Mouse (Mus musculus): ENCODE measurements around the gene Pfpl. TPM values are rescaled to one million over a fixed set of nuclear protein-coding genes. Genes with fewer than 3 reads are reported as not detected.

Pfpl gene
- polyA plus RNA-seq, 1 experiment, result not detected

DNA sequence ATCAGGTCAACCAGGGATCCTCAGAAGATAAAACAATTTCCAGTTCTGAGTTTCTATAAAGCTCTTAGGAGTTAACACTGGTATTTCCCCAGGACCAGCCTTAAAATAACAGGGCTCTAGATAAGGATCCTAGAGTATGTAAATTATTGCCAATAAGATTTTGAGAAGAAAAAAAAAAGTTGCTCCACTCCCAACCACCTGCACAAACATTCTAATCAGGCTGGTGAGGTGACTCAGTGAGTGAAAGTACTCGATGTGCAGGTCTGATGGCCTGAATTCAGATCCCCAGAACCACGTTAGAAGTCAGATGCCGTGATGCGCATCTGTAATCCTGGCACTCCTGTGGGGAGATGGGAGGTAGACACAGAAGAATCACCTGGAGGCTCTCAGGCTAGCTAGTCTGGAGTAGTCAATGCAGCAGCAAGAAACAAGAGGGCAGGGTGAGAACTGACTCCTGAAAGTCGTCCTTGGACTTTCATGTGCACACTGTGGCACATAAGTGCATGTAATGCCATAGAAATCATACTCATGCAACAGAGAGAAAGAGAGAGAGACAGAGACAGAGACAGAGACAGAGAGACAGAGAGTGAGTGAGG lies 44.8 kb downstream of the Pfpl start:
- Histone ChIP-seq H3K4me3 (ENCODE audit: extremely low read depth, insufficient read depth, insufficient read length) (no peak overlapping the region), H3K36me3 (ENCODE audit: control insufficient read depth, insufficient read depth, low read length) (no peaks in the 10 kb centered on the region), H3K4me1 (ENCODE audit: control insufficient read depth, insufficient read depth, insufficient read length) (peaks cover 28% of the 10 kb centered on the region; the same call in 1 of the 2 replicates), H3K27me3 (ENCODE audit: control insufficient read depth, insufficient read depth, low read length) (no peaks in the 10 kb centered on the region), H3K27ac (ENCODE audit: insufficient read depth, low read length) (peak overlapping the region; percentile 14)
- TF ChIP-seq POLR2A (IDR thresholded peaks at IDR 0.05; ENCODE audit: low read depth, low read length), result no peak
- TF ChIP-seq CTCF (IDR thresholded peaks at IDR 0.05; ENCODE audit: extremely low read depth, insufficient read depth, insufficient read length, insufficient replicate concordance), result no peak
- WGBS, result 67% methylated on average over 5 of the region's 5 CpGs
- DNase-seq (ENCODE audit: low read depth in 1 of 2, low spot score in 2 of 2), result no peak

DNA sequence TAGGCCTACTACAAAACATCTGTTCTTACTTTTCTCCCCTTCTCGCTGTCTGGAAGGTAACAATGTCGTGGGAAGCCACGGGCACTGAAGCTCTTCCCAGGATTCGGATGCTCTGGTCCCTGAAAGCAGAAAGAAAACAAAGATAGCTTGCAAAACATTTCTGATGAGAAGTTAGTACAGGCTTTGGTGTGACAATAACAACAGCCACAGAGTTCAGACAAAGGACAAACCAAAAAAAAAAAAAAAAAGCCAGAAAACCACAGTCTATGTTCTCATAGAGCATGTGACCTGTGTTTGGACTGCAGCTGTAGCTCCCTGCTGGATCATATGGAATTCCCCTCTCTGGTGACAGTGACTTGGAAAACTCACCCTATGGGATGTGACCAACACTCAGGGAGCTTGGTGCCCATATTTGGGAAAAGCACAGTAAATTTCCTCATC lies 45.5 kb downstream of the Pfpl start:
- 46% methylated on average over 4 of the region's 4 CpGs for WGBS
- Histone ChIP-seq H3K27ac (ENCODE audit: insufficient read depth, low read length) (no peak overlapping the region; the same call in 1 of the 2 replicates), H3K27me3 (ENCODE audit: control insufficient read depth, insufficient read depth, low read length) (no peaks in the 10 kb centered on the region), H3K4me1 (ENCODE audit: control insufficient read depth, insufficient read depth, insufficient read length) (peaks cover 32% of the 10 kb centered on the region; the same call in 1 of the 2 replicates), H3K36me3 (ENCODE audit: control insufficient read depth, insufficient read depth, low read length) (no peaks in the 10 kb centered on the region), H3K4me3 (ENCODE audit: extremely low read depth, insufficient read depth, insufficient read length) (no peak overlapping the region)
- no peak for DNase-seq (ENCODE audit: low read depth in 1 of 2, low spot score in 2 of 2)
- TF ChIP-seq POLR2A (IDR thresholded peaks at IDR 0.05; ENCODE audit: low read depth, low read length), result no peak

- no peak for DNase-seq (ENCODE audit: low read depth in 1 of 2, low spot score in 2 of 2)
- no peak overlapping the region for H3K4me3 ChIP-seq (ENCODE audit: extremely low read depth, insufficient read depth, insufficient read length)
- H3K4me1 ChIP-seq (ENCODE audit: control insufficient read depth, insufficient read depth, insufficient read length), result peaks cover 32% of the 10 kb centered on the region; the same call in 1 of the 2 replicates
- no peaks in the 10 kb centered on the region for H3K36me3 ChIP-seq (ENCODE audit: control insufficient read depth, insufficient read depth, low read length)
- no peaks in the 10 kb centered on the region for H3K27me3 ChIP-seq (ENCODE audit: control insufficient read depth, insufficient read depth, low read length)
- 69% methylated on average over 4 of the region's 4 CpGs for WGBS
- TF ChIP-seq POLR2A (IDR thresholded peaks at IDR 0.05; ENCODE audit: low read depth, low read length) (no peak), CTCF (IDR thresholded peaks at IDR 0.05; ENCODE audit: extremely low read depth, insufficient read depth, insufficient read length, insufficient replicate concordance) (no peak)
- H3K27ac ChIP-seq (ENCODE audit: insufficient read depth, low read length), result peak overlapping the region; percentile 27
Measured at GRCm38 (mm10) chr19:12473951-12474350, 46.2 kb downstream of the Pfpl start.

DNA sequence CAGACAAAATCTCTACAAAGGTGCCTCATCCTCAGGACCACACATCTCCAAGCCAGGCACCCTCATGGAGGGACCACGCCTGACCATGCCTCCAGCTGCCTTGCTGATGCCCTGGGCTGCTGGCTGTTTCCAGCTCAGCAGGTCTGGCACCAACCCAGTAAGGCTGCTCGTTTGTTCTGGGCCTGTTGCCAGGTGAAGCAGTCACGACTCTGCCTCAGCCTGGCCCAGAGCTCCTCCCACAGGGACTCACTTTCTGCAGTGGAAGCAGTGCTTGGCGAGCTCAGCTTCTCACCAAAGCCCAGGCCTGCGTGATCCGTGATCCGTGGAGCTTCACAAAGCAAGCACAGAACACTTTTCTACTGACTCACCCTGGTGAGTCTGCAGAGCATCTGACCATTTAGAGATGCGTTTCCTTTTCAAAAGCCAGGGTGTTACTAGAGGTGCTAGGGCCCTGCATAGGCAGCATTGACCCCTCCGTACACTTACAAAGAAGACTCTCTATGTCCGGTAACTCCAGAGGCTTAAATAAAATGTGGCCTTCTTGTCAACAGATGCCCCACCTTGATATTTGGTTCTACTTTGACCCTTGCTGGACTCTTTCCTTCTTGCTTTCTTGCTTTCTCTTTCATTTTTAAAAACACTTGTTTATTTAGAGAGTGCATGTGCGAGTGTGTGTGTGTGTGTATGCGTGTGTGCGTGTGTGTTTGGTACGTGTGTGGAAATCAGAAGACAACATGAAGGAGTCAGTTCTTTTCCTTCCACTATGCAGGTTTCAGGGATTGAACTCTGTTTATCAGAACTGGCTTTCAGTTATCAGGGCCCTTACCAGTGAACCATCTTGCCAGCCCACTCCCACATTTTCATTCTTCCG lies 47.9 kb downstream of the Pfpl start:
- Histone ChIP-seq H3K27ac (ENCODE audit: insufficient read depth, low read length) (peak overlapping the region; percentile 57), H3K27me3 (ENCODE audit: control insufficient read depth, insufficient read depth, low read length) (no peaks in the 10 kb centered on the region), H3K4me3 (ENCODE audit: extremely low read depth, insufficient read depth, insufficient read length) (peak overlapping the region; percentile 5; the same call in 1 of the 2 replicates), H3K4me1 (ENCODE audit: control insufficient read depth, insufficient read depth, insufficient read length) (peaks cover 32% of the 10 kb centered on the region; the same call in 1 of the 2 replicates), H3K36me3 (ENCODE audit: control insufficient read depth, insufficient read depth, low read length) (no peaks in the 10 kb centered on the region)
- no peak for TF ChIP-seq CTCF (IDR thresholded peaks at IDR 0.05; ENCODE audit: extremely low read depth, insufficient read depth, insufficient read length, insufficient replicate concordance)
- TF ChIP-seq POLR2A (IDR thresholded peaks at IDR 0.05; ENCODE audit: low read depth, low read length), result no peak
- WGBS, result 34% methylated on average over 15 of the region's 15 CpGs
- peak in 1 of 2 experiments; percentile 60 for DNase-seq (ENCODE audit: low read depth in 1 of 2, low spot score in 2 of 2)

- no peak overlapping the region for H3K4me3 ChIP-seq (ENCODE audit: extremely low read depth, insufficient read depth, insufficient read length)
- H3K36me3 ChIP-seq (ENCODE audit: control insufficient read depth, insufficient read depth, low read length), result no peaks in the 10 kb centered on the region
- DNase-seq (ENCODE audit: low read depth in 1 of 2, low spot score in 2 of 2), result peak in 1 of 2 experiments; percentile 34
- H3K27me3 ChIP-seq (ENCODE audit: control insufficient read depth, insufficient read depth, low read length), result no peaks in the 10 kb centered on the region
- peak overlapping the region; percentile 67 for H3K27ac ChIP-seq (ENCODE audit: insufficient read depth, low read length)
- TF ChIP-seq CTCF (IDR thresholded peaks at IDR 0.05; ENCODE audit: extremely low read depth, insufficient read depth, insufficient read length, insufficient replicate concordance) (no peak), POLR2A (IDR thresholded peaks at IDR 0.05; ENCODE audit: low read depth, low read length) (no peak)
- 11% methylated on average over 5 of the region's 5 CpGs for WGBS
- peaks cover 30% of the 10 kb centered on the region; the same call in 1 of the 2 replicates for H3K4me1 ChIP-seq (ENCODE audit: control insufficient read depth, insufficient read depth, insufficient read length)
Measured at GRCm38 (mm10) chr19:12476721-12477270, 49.1 kb downstream of the Pfpl start.

- Histone ChIP-seq H3K27ac (ENCODE audit: insufficient read depth, low read length) (no peak overlapping the region), H3K4me1 (ENCODE audit: control insufficient read depth, insufficient read depth, insufficient read length) (peaks cover 24% of the 10 kb centered on the region; the same call in 1 of the 2 replicates), H3K4me3 (ENCODE audit: extremely low read depth, insufficient read depth, insufficient read length) (no peak overlapping the region), H3K36me3 (ENCODE audit: control insufficient read depth, insufficient read depth, low read length) (no peaks in the 10 kb centered on the region), H3K27me3 (ENCODE audit: control insufficient read depth, insufficient read depth, low read length) (no peaks in the 10 kb centered on the region)
- TF ChIP-seq POLR2A (IDR thresholded peaks at IDR 0.05; ENCODE audit: low read depth, low read length), result no peak
- no peak for TF ChIP-seq CTCF (IDR thresholded peaks at IDR 0.05; ENCODE audit: extremely low read depth, insufficient read depth, insufficient read length, insufficient replicate concordance)
- WGBS, result 49% methylated on average over 6 of the region's 6 CpGs
- DNase-seq (ENCODE audit: low read depth in 1 of 2, low spot score in 2 of 2), result no peak
Measured at GRCm38 (mm10) chr19:12478369-12478768, 50.7 kb downstream of the Pfpl start.

Other genes starting within 250 kb of the Pfpl start
- not detected in 2 replicates for gene Olfr1431, start 227.3 kb upstream of the Pfpl start, polyA plus RNA-seq (2012; rRNA removed)
- not detected in 2 replicates for gene Olfr1432, start 195.3 kb upstream of the Pfpl start, polyA plus RNA-seq (2012; rRNA removed)
- gene Olfr262, start 186.2 kb upstream of the Pfpl start, polyA plus RNA-seq (2012; rRNA removed), result not detected in 2 replicates
- not detected in 2 replicates for gene Olfr235, start 166.9 kb upstream of the Pfpl start, polyA plus RNA-seq (2012; rRNA removed)
- gene Olfr1434, start 148.1 kb upstream of the Pfpl start, polyA plus RNA-seq (2012; rRNA removed), result not detected in 2 replicates
- not detected in 2 replicates for gene Olfr1436, start 128.8 kb upstream of the Pfpl start, polyA plus RNA-seq (2012; rRNA removed)
- not detected in 2 replicates for gene Olfr1437, start 102.8 kb upstream of the Pfpl start, polyA plus RNA-seq (2012; rRNA removed)
- not detected in 2 replicates for gene Olfr1438-ps1, start 92.0 kb upstream of the Pfpl start, polyA plus RNA-seq (2012; rRNA removed)
- not detected in 2 replicates for gene Olfr1440, start 40.6 kb upstream of the Pfpl start, polyA plus RNA-seq (2012; rRNA removed)
- gene Olfr1441, start 10.5 kb upstream of the Pfpl start, polyA plus RNA-seq (2012; rRNA removed), result not detected in 2 replicates
- gene Mpeg1, start 32.9 kb downstream of the Pfpl start, polyA plus RNA-seq (2012; rRNA removed), result 30.5 and 41.7 TPM in 2 replicates
- gene Dtx4, start 73.5 kb downstream of the Pfpl start, polyA plus RNA-seq (2012; rRNA removed), result 4.3 TPM in 2 replicates
- gene Fam111a, start 117.8 kb downstream of the Pfpl start, polyA plus RNA-seq (2012; rRNA removed), result 4.9 and 6.4 TPM in 2 replicates
- gene Gm4952, start 172.1 kb downstream of the Pfpl start, polyA plus RNA-seq (2012; rRNA removed), result not detected in 2 replicates
- not detected in 2 replicates for gene Glyat, start 205.4 kb downstream of the Pfpl start, polyA plus RNA-seq (2012; rRNA removed)
- gene Olfr1442, start 242.5 kb downstream of the Pfpl start, polyA plus RNA-seq (2012; rRNA removed), result not detected in 2 replicates

Measured in spleen, adult 2 months (tissue).